Mouse (Mus musculus): ENCODE results near the gene Duoxa2. TPM values are rescaled to one million over a fixed set of nuclear protein-coding genes. Genes with fewer than 3 reads are reported as not detected.

The Duoxa2 gene
- total RNA-seq, 2 experiments from 2014 or later, result not detected

- Histone ChIP-seq H3K27ac (peak overlapping the region; percentile 100), H3K4me3 (peak overlapping the region; percentile 67)
- no peak for TF ChIP-seq CTCF (conservative IDR thresholded peaks at IDR 0.05)
- DNase-seq (ENCODE audit: low spot score in 2 of 2), result no peak
These were observed 50.6 kb downstream of the Duoxa2 start for GRCm38 (mm10) chr2:122349136-122349785.

- no peak for TF ChIP-seq CTCF (conservative IDR thresholded peaks at IDR 0.05)
- H3K4me3 ChIP-seq, result no peak overlapping the region
- DNase-seq (ENCODE audit: low spot score in 2 of 2), result peak in 1 of 2 experiments; percentile 60
- H3K27ac ChIP-seq, result peak overlapping the region; percentile 76
These were observed 52.6 kb downstream of the Duoxa2 start for GRCm38 (mm10) chr2:122351156-122351930.

GRCm38 (mm10) chr2:122351931-122352329, 53.2 kb downstream of the Duoxa2 start:
- DNase-seq (ENCODE audit: low spot score in 2 of 2), result peak in 1 of 2 experiments; percentile 58
- TF ChIP-seq CTCF (conservative IDR thresholded peaks at IDR 0.05), result no peak
- Histone ChIP-seq H3K27ac (peak overlapping the region; percentile 76), H3K4me3 (no peak overlapping the region)

Other genes with a start within 250 kb of the Duoxa2 start
- 10 to 100 TPM; 15.5 to 17.1 TPM for gene Spg11, start 180.5 kb upstream of the Duoxa2 start, total RNA-seq (2021)
- gene B2m, start 151.2 kb upstream of the Duoxa2 start, total RNA-seq (2021), result 100 to 1,000 TPM in 1 of 2 experiments, 10 to 100 TPM in 1; 98.0 to 115 TPM
- gene Trim69, start 138.2 kb upstream of the Duoxa2 start, total RNA-seq (2021), result not detected
- not detected for gene Patl2, start 112.7 kb upstream of the Duoxa2 start, total RNA-seq (2021)
- gene Terb2, start 112.6 kb upstream of the Duoxa2 start, total RNA-seq (2021), result not detected
- 10 to 100 TPM; 19.0 to 19.3 TPM for gene Sord, start 64.2 kb upstream of the Duoxa2 start, total RNA-seq (2021)
- gene Duox2, start 451 bp upstream of the Duoxa2 start, total RNA-seq (2021), result under 1 TPM in 1 of 2 experiments, not detected in 1; 0.08 TPM
- gene Duoxa1, start 14.8 kb downstream of the Duoxa2 start, total RNA-seq (2021), result not detected
- not detected for gene Duox1, start 16.8 kb downstream of the Duoxa2 start, total RNA-seq (2021)
- gene Shf, start 70.3 kb downstream of the Duoxa2 start, total RNA-seq (2021), result 10 to 100 TPM; 61.7 to 62.6 TPM
- gene Slc28a2, start 127.6 kb downstream of the Duoxa2 start, total RNA-seq (2021), result under 1 TPM in 1 of 2 experiments, not detected in 1; 0.54 TPM
- not detected for gene Gm14085, start 186.0 kb downstream of the Duoxa2 start, total RNA-seq (2021)

All from layer of hippocampus, adult 2 months (tissue).